Mouse (Mus musculus) heart, postnatal 0 days (tissue): ENCODE data around the gene Mkrn2. TPM values are rescaled to one million over a fixed set of nuclear protein-coding genes. Genes with fewer than 3 reads are reported as not detected.

Experiments
- ATAC-seq: fragments of 200-750 bp; cut with Nextera tagmentation; 2 replicates; pipeline ENCODE4 v1.8.0; 2017; ENCODE audit warnings: low read depth, moderate number of reproducible peaks, moderate library complexity; ENCODE audit not compliant: insufficient read depth
- DNase-seq: peaks from one replicate; pipeline ENCODE4 v3.0.0-alpha.2; 2016; ENCODE audit warnings: low spot score
- H3K27ac ChIP-seq: fragments of 300-500 bp; sonication (generic); 2 replicates; pipeline ENCODE4 v1.5.1; 2014; ENCODE audit warnings: low read depth, mild to moderate bottlenecking
- H3K27me3 ChIP-seq: fragments of 300-500 bp; sonication (generic); 2 replicates; pipeline ENCODE4 v1.6.1; 2014; ENCODE audit warnings: low read length, mixed read lengths; ENCODE audit not compliant: control insufficient read depth, insufficient read depth
- H3K36me3 ChIP-seq: fragments of 300-500 bp; sonication (generic); replicated peaks from 2 replicates; pipeline ENCODE4 v1.6.1; 2014; ENCODE audit warnings: low read length, mixed read lengths; ENCODE audit not compliant: control insufficient read depth, insufficient read depth
- H3K4me1 ChIP-seq: fragments of 300-500 bp; sonication (generic); 2 replicates; pipeline ENCODE4 v1.6.1; 2014; ENCODE audit warnings: antibody characterized with exemption; ENCODE audit not compliant: control insufficient read depth, insufficient read depth
- H3K4me2 ChIP-seq: fragments of 300-500 bp; sonication (generic); 2 replicates; pipeline ENCODE4 v1.6.1; 2014; ENCODE audit warnings: low read depth, mild to moderate bottlenecking, low read length, moderate library complexity
- H3K4me3 ChIP-seq: fragments of 300-500 bp; sonication (generic); 2 replicates; pipeline ENCODE4 v1.5.1; 2014; ENCODE audit warnings: low read depth, low read length
- H3K9ac ChIP-seq: fragments of 300-500 bp; sonication (generic); replicated peaks from 2 replicates; pipeline ENCODE4 v1.6.1; 2014; ENCODE audit warnings: low read depth, low read length, mixed read lengths
- H3K9me3 ChIP-seq: fragments of 300-500 bp; sonication (generic); replicated peaks from 2 replicates; pipeline ENCODE4 v1.6.1; 2016; ENCODE audit warnings: low read length; ENCODE audit not compliant: control insufficient read depth
- CTCF ChIP-seq: IDR thresholded peaks from 2 replicates; pipeline ENCODE4 v1.5.1; 2016; ENCODE audit warnings: antibody characterized with exemption, control low read depth, low read depth
- EP300 ChIP-seq: IDR thresholded peaks from 2 replicates; pipeline ENCODE4 v1.6.1; 2016; ENCODE audit warnings: antibody characterized with exemption, low read depth
- WGBS: fragments of 180-500 bp; shearing (Covaris S2); extraction: QIAGEN DNeasy Blood & Tissue Kit; methylation state at CpG from one replicate; pipeline ENCODE4 v1.1.7; 2014; 5-methylcytosine and 5-hydroxymethylcytosine counted together
- polyA plus RNA-seq: library from polyadenylated mRNA; unstranded; fragments of >200 nt; fragmentation: Nextera tagmentation; extraction: Ambion mirVana; gene quantifications from 2 replicates; pipeline ENCODE4 v1.2.1, GENCODE M21; 2015
- total RNA-seq: library from RNA; depleted of rRNA; stranded (reverse); fragments of >200 nt; gene quantifications from 2 replicates; pipeline ENCODE4 v1.2.3, GENCODE M21; 2014; ENCODE audit warnings: low replicate concordance

Gene Mkrn2
- total and polyA plus RNA-seq, 2 experiments from 2014 or later, result 31.3 to 71.3 TPM

DNA sequence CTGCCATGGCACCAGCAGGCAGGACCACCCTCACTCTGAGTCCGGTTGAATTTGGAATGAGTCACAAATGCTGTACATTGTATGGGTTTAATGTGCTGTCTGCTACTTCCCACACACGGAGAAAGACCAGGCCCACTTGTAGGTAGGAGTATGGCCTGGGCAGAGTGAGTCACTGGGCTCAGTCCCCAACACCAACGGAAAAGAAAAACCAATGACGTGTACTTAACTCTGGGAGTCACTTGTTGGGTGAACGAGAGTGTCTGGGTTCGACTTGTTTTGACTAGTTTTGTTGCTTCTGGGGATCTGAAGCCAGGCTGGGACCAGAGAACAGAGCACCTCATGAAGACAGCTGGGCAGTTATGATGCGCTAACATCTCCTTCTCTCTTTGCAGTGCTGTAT, 27.5 kb upstream of the Mkrn2 start:
- H3K9me3 ChIP-seq, result no peaks in the 10 kb centered on the region
- no peak overlapping the region for H3K27ac ChIP-seq
- no peak overlapping the region for H3K4me2 ChIP-seq
- DNase-seq, result no peak
- H3K9ac ChIP-seq, result no peak overlapping the region
- H3K27me3 ChIP-seq, result no peaks in the 10 kb centered on the region
- WGBS, result 83% methylated on average over 7 of the region's 7 CpGs
- TF ChIP-seq EP300 (no peak), CTCF (no peak)
- H3K4me1 ChIP-seq, result no peaks in the 10 kb centered on the region
- H3K36me3 ChIP-seq, result peaks cover 64% of the 10 kb centered on the region
- no peak for ATAC-seq
- no peak overlapping the region for H3K4me3 ChIP-seq

DNA sequence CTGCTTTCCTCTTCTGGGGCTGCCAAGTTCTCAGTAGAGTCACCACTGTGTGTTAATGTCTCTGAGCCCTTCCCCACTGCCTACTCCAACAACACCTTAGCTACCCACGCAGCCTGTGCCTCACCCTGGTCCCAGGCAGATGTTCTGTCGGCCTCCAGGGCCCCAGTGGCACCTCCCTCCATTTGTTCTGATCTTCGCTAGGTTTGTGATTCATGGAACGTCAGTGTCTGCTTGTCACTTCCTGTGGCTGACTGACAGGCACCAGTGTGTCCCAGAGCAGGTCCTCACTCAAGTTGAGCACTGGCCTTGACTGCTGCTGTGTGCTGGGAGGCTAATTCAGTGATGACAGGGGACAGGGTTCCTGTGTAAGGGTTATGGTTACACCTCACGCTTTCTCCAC, 24.3 kb upstream of the Mkrn2 start:
- H3K27me3 ChIP-seq, result no peaks in the 10 kb centered on the region
- ATAC-seq (no peak), DNase-seq (no peak)
- H3K4me2 ChIP-seq, result no peak overlapping the region
- TF ChIP-seq CTCF, result no peak
- no peak for TF ChIP-seq EP300
- no peaks in the 10 kb centered on the region for H3K9me3 ChIP-seq
- H3K4me1 ChIP-seq, result no peaks in the 10 kb centered on the region
- no peak overlapping the region for H3K9ac ChIP-seq
- H3K4me3 ChIP-seq, result no peak overlapping the region
- 75% methylated on average over 5 of the region's 5 CpGs for WGBS
- H3K27ac ChIP-seq, result no peak overlapping the region
- peaks cover 58% of the 10 kb centered on the region for H3K36me3 ChIP-seq

- Histone ChIP-seq H3K4me2 (no peak overlapping the region), H3K36me3 (peaks cover 58% of the 10 kb centered on the region), H3K27me3 (no peaks in the 10 kb centered on the region), H3K4me1 (no peaks in the 10 kb centered on the region), H3K9ac (no peak overlapping the region), H3K9me3 (no peaks in the 10 kb centered on the region), H3K4me3 (no peak overlapping the region), H3K27ac (no peak overlapping the region)
- no peak for DNase-seq
- ATAC-seq, result no peak
- no peak for TF ChIP-seq EP300
- TF ChIP-seq CTCF, result no peak
- WGBS, result 92% methylated on average over 9 of the region's 9 CpGs
Observed at GRCm38 (mm10) chr6:115577941-115578340, 23.8 kb upstream of the Mkrn2 start.

GRCm38 (mm10) chr6:115580810-115581209, 20.9 kb upstream of the Mkrn2 start:
- WGBS, result 78% methylated on average over 3 of the region's 3 CpGs
- H3K27me3 ChIP-seq, result no peaks in the 10 kb centered on the region

DNA sequence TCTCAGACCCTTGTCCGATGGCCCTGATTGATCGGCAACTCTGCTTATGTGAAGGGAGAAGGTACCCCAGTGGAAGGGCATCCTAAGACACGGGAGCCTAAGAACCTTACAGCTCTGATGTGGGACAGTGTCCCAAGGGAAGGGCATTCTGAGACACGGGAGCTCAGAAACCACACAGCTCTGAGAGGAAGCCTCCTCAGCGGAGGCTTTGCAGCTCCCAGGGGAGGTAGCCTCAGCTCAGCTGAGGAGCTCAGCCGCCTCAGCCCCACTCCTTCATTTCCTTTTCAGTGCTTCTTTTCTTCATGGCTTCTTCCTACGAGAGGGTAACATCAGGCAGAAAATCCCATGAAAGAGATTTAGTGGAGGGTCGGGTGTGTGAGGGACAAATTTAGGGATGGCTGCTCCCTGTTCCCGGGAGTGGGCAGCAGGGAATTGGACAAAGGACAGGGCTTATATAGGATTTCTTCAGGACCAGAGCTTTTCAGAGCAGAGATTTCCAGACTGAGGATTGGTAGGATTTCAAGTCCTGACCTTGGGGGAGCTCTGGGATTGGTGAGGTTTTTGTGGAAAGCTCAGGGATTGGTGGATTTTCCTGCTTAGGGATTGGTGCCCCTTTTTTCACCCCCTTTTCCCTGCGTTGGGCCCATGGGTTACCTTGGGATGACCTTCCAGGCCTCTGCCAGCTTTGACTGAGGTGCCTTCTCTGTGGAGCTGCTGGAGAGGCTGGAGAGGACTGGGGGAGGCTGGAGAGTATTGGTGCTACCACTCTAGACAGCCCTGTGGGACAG, 19.2 kb upstream of the Mkrn2 start:
- no peak overlapping the region for H3K9ac ChIP-seq
- ATAC-seq, result no peak
- 0 out of 2 replicates have a peak, but pooled peaks cover 3% of the 10 kb centered on the region for H3K4me1 ChIP-seq
- H3K36me3 ChIP-seq, result peaks cover 19% of the 10 kb centered on the region
- no peaks in the 10 kb centered on the region for H3K9me3 ChIP-seq
- no peak for TF ChIP-seq CTCF
- no peak for TF ChIP-seq EP300
- 76% methylated on average over 10 of the region's 10 CpGs for WGBS
- DNase-seq, result no peak
- no peak overlapping the region for H3K27ac ChIP-seq
- H3K4me3 ChIP-seq, result no peak overlapping the region
- no peaks in the 10 kb centered on the region for H3K27me3 ChIP-seq
- H3K4me2 ChIP-seq, result no peak overlapping the region

More at GRCm38 (mm10) chr6:115580810-115581209, 20.9 kb upstream of the Mkrn2 start:
- Histone ChIP-seq H3K4me3 (no peak overlapping the region), H3K36me3 (peaks cover 36% of the 10 kb centered on the region), H3K9me3 (no peaks in the 10 kb centered on the region), H3K4me1 (no peaks in the 10 kb centered on the region), H3K9ac (no peak overlapping the region), H3K4me2 (no peak overlapping the region), H3K27ac (no peak overlapping the region)
- TF ChIP-seq CTCF (no peak), EP300 (no peak)
- DNase-seq (no peak), ATAC-seq (no peak)
